Mouse (Mus musculus) colon, adult 2 months (tissue): ENCODE measurements around the gene Gm5941. TPM values are rescaled to one million over a fixed set of nuclear protein-coding genes. Genes with fewer than 3 reads are reported as not detected.

ENCODE experiments used
- polyA plus RNA-seq: library from polyadenylated mRNA; depleted of rRNA; stranded (reverse); fragments of >200 nt; gene quantifications from 2 replicates; pipeline ENCODE4 v1.2.3, GENCODE M21; 2012; rRNA removed

Gene Gm5941
- not detected in 2 replicates for polyA plus RNA-seq

GRCm38 (mm10) chrX:92489649-92490048 is at the start of gene Gm5941:
Gene Gm5941, plus strand, starts transcription at chrX:92489949.

Other genes with a start within 250 kb of the Gm5941 start
- not detected in 2 replicates for gene Mageb18, start 109.6 kb downstream of the Gm5941 start, polyA plus RNA-seq